Mouse (Mus musculus) cerebellum, adult 11-12 months (tissue): ENCODE measurements around the gene Ppp1ca.
A peak's percentile ranks its signal among the peaks of the same experiment; 100 is the strongest.

Experiments used
- DNase-seq: peaks from one replicate; pipeline ENCODE4 v3.0.0; 2022

Ppp1ca gene

GRCm38 (mm10) chr19:4191528-4192250 lies at the start of gene Ppp1ca:
Gene Ppp1ca, plus strand, starts transcription at chr19:4192065.
- DNase-seq, result peak; percentile 90

GRCm38 (mm10) chr19:4142416-4143173 lies 49.3 kb upstream of the Ppp1ca start:
- DNase-seq, result peak; percentile 45

- DNase-seq, result no peak
These were observed 48.1 kb upstream of the Ppp1ca start, which contains the start of gene Cabp4 for GRCm38 (mm10) chr19:4143759-4144268. Gene Cabp4, minus strand, starts transcription at chr19:4144033.

GRCm38 (mm10) chr19:4144550-4145498 lies 47.0 kb upstream of the Ppp1ca start:
- no peak for DNase-seq

GRCm38 (mm10) chr19:4145936-4146335 lies 45.9 kb upstream of the Ppp1ca start:
- peak; percentile 34 for DNase-seq

GRCm38 (mm10) chr19:4146366-4147021 lies 45.4 kb upstream of the Ppp1ca start:
- DNase-seq, result peak; percentile 32

GRCm38 (mm10) chr19:4147022-4147405 lies 44.9 kb upstream of the Ppp1ca start:
- DNase-seq, result peak; percentile 33

- DNase-seq, result peak; percentile 31
These were observed 43.9 kb upstream of the Ppp1ca start for GRCm38 (mm10) chr19:4147782-4148490.

- peak; percentile 95 for DNase-seq
These were observed 43.4 kb upstream of the Ppp1ca start, which contains the start of gene Coro1b for GRCm38 (mm10) chr19:4148491-4148806. Gene Coro1b, plus strand, starts transcription at chr19:4148619.

GRCm38 (mm10) chr19:4148819-4149218 lies 43.0 kb upstream of the Ppp1ca start:
- DNase-seq, result no peak

GRCm38 (mm10) chr19:4149283-4149682 lies 42.6 kb upstream of the Ppp1ca start:
- DNase-seq, result no peak

GRCm38 (mm10) chr19:4149764-4150461 lies 42.0 kb upstream of the Ppp1ca start:
- DNase-seq, result no peak

GRCm38 (mm10) chr19:4150567-4151487 lies 41.0 kb upstream of the Ppp1ca start:
- no peak for DNase-seq

- no peak for DNase-seq
These were observed 40.4 kb upstream of the Ppp1ca start for GRCm38 (mm10) chr19:4151488-4151860.

- no peak for DNase-seq
These were observed 40.0 kb upstream of the Ppp1ca start for GRCm38 (mm10) chr19:4151898-4152297.

- no peak for DNase-seq
These were observed 39.2 kb upstream of the Ppp1ca start for GRCm38 (mm10) chr19:4152445-4153231.

GRCm38 (mm10) chr19:4153232-4153654 lies 38.6 kb upstream of the Ppp1ca start, which contains the start of gene Ptprcap:
Gene Ptprcap, plus strand, starts transcription at chr19:4153604.
- DNase-seq, result peak; percentile 86

- DNase-seq, result no peak
These were observed 37.2 kb upstream of the Ppp1ca start for GRCm38 (mm10) chr19:4154437-4155222.
